In genomic region chr11:119915666-119916065, GRCm38 (mm10) we compare ENCODE assay signal across 10 mouse cellular contexts. TPM values are rescaled to one million over a fixed set of nuclear protein-coding genes. Genes with fewer than 3 reads are reported as not detected.
DNase-seq lines count a peak whose midpoint lies in the region; ATAC-seq and TF ChIP-seq lines count a peak whose summit lies in the region.
"Had no signal": no experiment of that assay in that cellular context is flagged by ENCODE, and none has a peak within 500 bp of the region (broad histone marks: within the 10 kb centered on the region; RNA-seq: fewer than 3 reads in every experiment).

No protein-coding gene starts in this region.

- H3K9ac ChIP-seq in hindbrain, embryonic 13.5 days, result peak overlapping the region; percentile 39
- no peak overlapping the region for H3K9ac ChIP-seq in hindbrain, postnatal 0 days (replicated peaks; ENCODE audit: low read length)
- peak overlapping the region; percentile 24; the same call in 1 of the 2 replicates for H3K9ac ChIP-seq in embryonic facial prominence, embryonic 12.5 days
- H3K9ac ChIP-seq in liver, embryonic 13.5 days, result 0 out of 2 replicates have a peak overlapping the region, but pooled peaks have one; percentile 8

- no peak for TF ChIP-seq CTCF in hindbrain, postnatal 0 days (IDR thresholded peaks at IDR 0.05; ENCODE audit: low read depth)

- WGBS in hindbrain, embryonic 13.5 days, result 90% methylated on average over 9 of the region's 9 CpGs
- 85% methylated on average over 9 of the region's 9 CpGs for WGBS in hindbrain, postnatal 0 days
- WGBS in embryonic facial prominence, embryonic 12.5 days, result 82% methylated on average over 9 of the region's 9 CpGs
- 77% methylated on average over 9 of the region's 9 CpGs for WGBS in liver, embryonic 13.5 days (ENCODE audit: insufficient replicate concordance)

- H3K27ac ChIP-seq in hindbrain, embryonic 13.5 days, result no peak overlapping the region
- no peak overlapping the region for H3K27ac ChIP-seq in hindbrain, postnatal 0 days
- peak overlapping the region; percentile 31; the same call in 1 of the 2 replicates for H3K27ac ChIP-seq in embryonic facial prominence, embryonic 12.5 days
- H3K27ac ChIP-seq in liver, embryonic 13.5 days, result peak overlapping the region; percentile 23; the same call in 1 of the 2 replicates
- H3K27ac ChIP-seq: left cerebral cortex, adult 2 months had no signal

- no peak overlapping the region; the same call in 1 of the 2 replicates for H3K4me3 ChIP-seq in hindbrain, embryonic 13.5 days
- H3K4me3 ChIP-seq in hindbrain, postnatal 0 days (ENCODE audit: low read length), result no peak overlapping the region
- H3K4me3 ChIP-seq in embryonic facial prominence, embryonic 12.5 days, result 0 out of 2 replicates have a peak overlapping the region, but pooled peaks have one; percentile 96
- 0 out of 2 replicates have a peak overlapping the region, but pooled peaks have one; percentile 87 for H3K4me3 ChIP-seq in liver, embryonic 13.5 days (replicated peaks)
- H3K4me3 ChIP-seq: left cerebral cortex, adult 2 months had no signal

- no peak for DNase-seq in hindbrain, postnatal 0 days (ENCODE audit: low spot score)
- DNase-seq in kidney, adult 18-20 months, result peak; percentile 69
- no peak for DNase-seq in liver, embryonic 13.5 days
- DNase-seq in layer of hippocampus, postnatal 10 days (ENCODE audit: low spot score in 2 of 2), result no peak
- DNase-seq in left cerebral cortex, postnatal 4 days, result no peak
- DNase-seq: right cerebral cortex, postnatal 4 days had no signal

- peaks cover 33% of the 10 kb centered on the region for H3K4me1 ChIP-seq in hindbrain, embryonic 13.5 days (replicated peaks)
- H3K4me1 ChIP-seq in hindbrain, postnatal 0 days (ENCODE audit: insufficient read depth, low read length), result peaks cover 15% of the 10 kb centered on the region
- peaks cover 24% of the 10 kb centered on the region for H3K4me1 ChIP-seq in embryonic facial prominence, embryonic 12.5 days
- H3K4me1 ChIP-seq in liver, embryonic 13.5 days (replicated peaks), result peaks cover 36% of the 10 kb centered on the region

- H3K27me3 ChIP-seq in hindbrain, embryonic 13.5 days, result no peaks in the 10 kb centered on the region
- H3K27me3 ChIP-seq in hindbrain, postnatal 0 days (ENCODE audit: insufficient read depth, low read length), result no peaks in the 10 kb centered on the region
- H3K27me3 ChIP-seq in embryonic facial prominence, embryonic 12.5 days, result no peaks in the 10 kb centered on the region
- H3K27me3 ChIP-seq in liver, embryonic 13.5 days, result no peaks in the 10 kb centered on the region

- peaks cover 49% of the 10 kb centered on the region for H3K36me3 ChIP-seq in hindbrain, embryonic 13.5 days
- H3K36me3 ChIP-seq in hindbrain, postnatal 0 days (ENCODE audit: insufficient read depth, low read length), result peaks cover 27% of the 10 kb centered on the region
- H3K36me3 ChIP-seq in embryonic facial prominence, embryonic 12.5 days, result peaks cover 37% of the 10 kb centered on the region
- peaks cover 42% of the 10 kb centered on the region for H3K36me3 ChIP-seq in liver, embryonic 13.5 days

- H3K4me2 ChIP-seq in hindbrain, embryonic 13.5 days, result peak overlapping the region; percentile 99
- no peak overlapping the region for H3K4me2 ChIP-seq in hindbrain, postnatal 0 days (ENCODE audit: low read depth, low read length)
- no peak overlapping the region for H3K4me2 ChIP-seq in embryonic facial prominence, embryonic 12.5 days (replicated peaks)
- H3K4me2 ChIP-seq in liver, embryonic 13.5 days, result peak overlapping the region; percentile 93

- no peak for ATAC-seq in hindbrain, embryonic 13.5 days (ENCODE audit: low FRiP score)
- ATAC-seq in hindbrain, postnatal 0 days, result no peak
- ATAC-seq in embryonic facial prominence, embryonic 12.5 days (ENCODE audit: insufficient number of reproducible peaks, insufficient read depth, low FRiP score, low TSS enrichment), result no peak
- ATAC-seq in liver, embryonic 13.5 days (ENCODE audit: low read depth), result no peak
- ATAC-seq in activated CD4-positive, CD25-positive, alpha-beta regulatory T cell, adult 4 months, result no peak

- H3K9me3 ChIP-seq in hindbrain, embryonic 13.5 days, result no peaks in the 10 kb centered on the region
- no peaks in the 10 kb centered on the region for H3K9me3 ChIP-seq in hindbrain, postnatal 0 days (ENCODE audit: low read length)
- no peaks in the 10 kb centered on the region for H3K9me3 ChIP-seq in embryonic facial prominence, embryonic 12.5 days
- H3K9me3 ChIP-seq in liver, embryonic 13.5 days (replicated peaks), result no peaks in the 10 kb centered on the region

- intact Hi-C loops in left cerebral cortex, postnatal 4 days (cut with DNase I), result no loop called here

RNA-seq across cellular contexts. Expression of gene Chmp6, which starts 2.4 kb away (rescaled TPM):
- polyA plus RNA-seq in hindbrain, embryonic 13.5 days (2015; fragmentation: Nextera tagmentation; extraction: Ambion mirVana), result 100 and 103 TPM in 2 replicates
- 102 and 117 TPM in 2 replicates for total RNA-seq in hindbrain, postnatal 0 days (2014; rRNA removed)
- 115 and 118 TPM in 2 replicates for polyA plus RNA-seq in hindbrain, postnatal 0 days (2015; fragmentation: Nextera tagmentation; extraction: Ambion mirVana)
- polyA plus RNA-seq in embryonic facial prominence, embryonic 12.5 days (2016; fragmentation: Nextera tagmentation; extraction: Ambion mirVana), result 109 and 110 TPM in 2 replicates
- 37.4 and 37.6 TPM in 2 replicates for polyA plus RNA-seq in liver, embryonic 13.5 days (2015; fragmentation: Nextera tagmentation; extraction: Ambion mirVana)
- 10 to 100 TPM; 46.6 to 52.0 TPM for polyA plus RNA-seq in activated CD4-positive, CD25-positive, alpha-beta regulatory T cell, adult 4 months (2017; shearing (Covaris generic))
- total RNA-seq in layer of hippocampus, postnatal 10 days (2021), result 10 to 100 TPM; 43.0 to 44.5 TPM
- 10 to 100 TPM; 43.2 to 48.2 TPM for total RNA-seq in left cerebral cortex, postnatal 4 days (2021)

RNA-seq across cellular contexts. Expression of gene Baiap2, which starts 26.9 kb away (rescaled TPM):
- polyA plus RNA-seq in hindbrain, embryonic 13.5 days (2015; fragmentation: Nextera tagmentation; extraction: Ambion mirVana), result 10.0 and 12.3 TPM in 2 replicates
- 45.9 and 62.4 TPM in 2 replicates for total RNA-seq in hindbrain, postnatal 0 days (2014; rRNA removed)
- 30.8 and 31.5 TPM in 2 replicates for polyA plus RNA-seq in hindbrain, postnatal 0 days (2015; fragmentation: Nextera tagmentation; extraction: Ambion mirVana)
- polyA plus RNA-seq in embryonic facial prominence, embryonic 12.5 days (2016; fragmentation: Nextera tagmentation; extraction: Ambion mirVana), result 14.2 and 15.3 TPM in 2 replicates
- polyA plus RNA-seq in liver, embryonic 13.5 days (2015; fragmentation: Nextera tagmentation; extraction: Ambion mirVana), result 5.1 and 5.5 TPM in 2 replicates
- polyA plus RNA-seq in activated CD4-positive, CD25-positive, alpha-beta regulatory T cell, adult 4 months (2017; shearing (Covaris generic)), result 10 to 100 TPM in 1 of 2 experiments, 1 to 10 TPM in 1; 6.9 to 12.0 TPM
- 100 to 1,000 TPM in 1 of 2 experiments, 10 to 100 TPM in 1; 96.2 to 102 TPM for total RNA-seq in layer of hippocampus, postnatal 10 days (2021)
- total RNA-seq in left cerebral cortex, postnatal 4 days (2021), result 10 to 100 TPM; 71.7 to 72.2 TPM

Comparison
In these comparisons a context has a peak if more than half of its experiments do, and no peak if none do; other contexts are left out.
1. H3K4me2 ChIP-seq: peak in hindbrain, embryonic 13.5 days (single experiment) and liver, embryonic 13.5 days (single experiment); none in hindbrain, postnatal 0 days (single experiment) and embryonic facial prominence, embryonic 12.5 days (single experiment).
2. H3K27ac ChIP-seq: peak in embryonic facial prominence, embryonic 12.5 days (single experiment) and liver, embryonic 13.5 days (single experiment); none in hindbrain, embryonic 13.5 days (single experiment) and hindbrain, postnatal 0 days (single experiment).
3. H3K4me3 ChIP-seq: peak in embryonic facial prominence, embryonic 12.5 days (single experiment) and liver, embryonic 13.5 days (single experiment); none in hindbrain, embryonic 13.5 days (single experiment) and hindbrain, postnatal 0 days (single experiment).